Mouse (Mus musculus) layer of hippocampus, postnatal 36 days (tissue): ENCODE measurements at regions not wholly inside any gene's neighbourhood (a gene's known extent, or its start where the extent isn't known, plus 50 kb on each side); places are given as distances from the start of the nearest gene placed in this dataset.
"Not testable (repeated sequence)": the region's sequence is repeated elsewhere in the genome, so short reads cannot be mapped to it uniquely, and the experiment has no call there.

Experiments used
- DNase-seq, 2 experiments: peaks; one replicate each; pipeline ENCODE4 v3.0.0; 2022

DNA sequence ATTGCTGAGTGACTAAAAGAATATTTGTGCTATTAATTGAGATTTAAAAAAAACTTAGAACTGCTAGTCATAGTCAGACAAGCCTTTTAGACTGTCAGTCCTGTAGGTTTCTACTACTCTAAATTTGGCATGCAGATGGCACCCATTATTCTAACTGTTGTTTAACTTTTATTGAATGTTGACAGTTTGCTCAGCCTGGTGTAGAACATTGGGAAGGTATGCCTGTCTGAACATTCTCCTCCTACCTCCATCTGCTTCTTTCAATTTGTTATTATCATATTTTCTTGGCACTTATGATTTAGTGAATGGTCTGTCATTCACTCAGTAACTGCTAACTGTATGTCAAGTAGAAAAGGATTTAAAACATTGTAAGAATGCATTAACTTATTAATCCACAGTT is 130.9 kb downstream of the Gmnc start:
- DNase-seq, result peak in 1 of 2 experiments; percentile 6

DNA sequence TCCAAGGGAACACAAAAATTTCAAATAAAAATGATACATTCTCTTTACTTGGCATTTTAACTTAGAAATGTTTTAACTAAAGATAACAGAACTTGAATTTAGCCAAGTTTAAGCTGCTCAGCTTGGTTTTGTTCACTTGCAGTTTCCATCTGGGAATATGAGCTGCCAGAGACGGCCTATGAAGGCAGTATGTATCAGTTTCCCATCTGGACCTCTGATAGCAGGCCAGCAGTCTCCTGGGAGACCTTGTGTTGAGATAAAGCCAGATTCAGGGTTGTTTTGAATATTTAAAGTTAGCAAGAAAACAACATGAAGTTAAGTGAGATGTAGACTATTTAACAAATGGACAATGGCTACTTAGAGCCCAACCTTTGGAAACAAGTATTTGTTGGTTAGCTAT is 142.3 kb downstream of the Gmnc start:
- DNase-seq, result peak; percentile 20 to 24

DNA sequence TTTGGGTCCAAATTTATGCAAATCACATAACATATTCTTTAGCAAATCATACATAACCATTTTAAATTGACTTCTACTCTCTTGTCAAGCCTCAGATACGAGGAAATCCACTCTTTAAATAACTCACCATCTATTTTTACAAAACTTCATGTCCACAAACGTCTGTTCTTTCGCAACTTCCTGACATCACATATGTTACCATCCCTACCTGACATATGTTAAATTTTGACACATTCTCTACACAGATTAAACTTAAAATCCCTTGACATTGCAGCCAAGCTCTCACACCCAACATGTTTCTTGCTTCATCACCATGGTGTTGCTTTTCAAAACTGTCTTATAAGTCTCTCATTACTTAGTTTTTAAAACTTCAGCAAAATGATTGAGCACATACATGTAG is 164.4 kb downstream of the Gmnc start:
- no peak for DNase-seq

DNA sequence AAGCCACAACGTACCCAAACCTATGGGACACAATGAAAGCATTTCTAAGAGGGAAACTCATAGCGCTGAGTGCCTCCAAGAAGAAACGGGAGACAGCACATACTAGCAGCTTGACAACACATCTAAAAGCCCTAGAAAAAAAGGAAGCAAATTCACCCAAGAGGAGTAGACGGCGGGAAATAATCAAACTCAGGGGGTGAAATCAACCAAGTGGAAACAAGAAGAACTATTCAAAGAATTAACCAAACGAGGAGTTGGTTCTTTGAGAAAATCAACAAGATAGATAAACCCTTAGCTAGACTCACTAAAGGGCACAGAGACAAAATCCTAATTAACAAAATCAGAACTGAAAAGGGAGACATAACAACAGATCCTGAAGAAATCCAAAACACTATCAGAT is 180.3 kb downstream of the Gmnc start:
- DNase-seq, result not testable (repeated sequence)

DNA sequence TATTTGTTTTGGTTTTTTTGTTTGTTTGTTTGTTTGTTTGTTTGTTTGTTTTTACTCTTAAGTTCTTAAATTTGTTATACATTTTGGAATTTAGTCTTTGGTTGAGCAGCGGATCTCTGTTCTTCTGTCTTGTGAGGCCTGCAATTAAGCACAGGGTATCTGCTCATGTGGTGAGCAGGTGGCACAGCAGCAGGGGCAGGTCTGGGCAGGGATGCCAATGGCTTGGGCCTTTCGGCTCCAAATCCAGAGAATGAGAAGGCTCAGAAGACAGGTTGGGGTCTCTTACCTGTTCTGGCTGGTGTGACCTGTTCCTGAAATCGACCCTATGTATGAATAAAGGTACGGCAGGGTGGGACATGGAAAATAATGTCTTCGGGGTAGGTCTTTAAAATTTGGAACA is 186.0 kb downstream of the Gmnc start:
- DNase-seq, result no peak

DNA sequence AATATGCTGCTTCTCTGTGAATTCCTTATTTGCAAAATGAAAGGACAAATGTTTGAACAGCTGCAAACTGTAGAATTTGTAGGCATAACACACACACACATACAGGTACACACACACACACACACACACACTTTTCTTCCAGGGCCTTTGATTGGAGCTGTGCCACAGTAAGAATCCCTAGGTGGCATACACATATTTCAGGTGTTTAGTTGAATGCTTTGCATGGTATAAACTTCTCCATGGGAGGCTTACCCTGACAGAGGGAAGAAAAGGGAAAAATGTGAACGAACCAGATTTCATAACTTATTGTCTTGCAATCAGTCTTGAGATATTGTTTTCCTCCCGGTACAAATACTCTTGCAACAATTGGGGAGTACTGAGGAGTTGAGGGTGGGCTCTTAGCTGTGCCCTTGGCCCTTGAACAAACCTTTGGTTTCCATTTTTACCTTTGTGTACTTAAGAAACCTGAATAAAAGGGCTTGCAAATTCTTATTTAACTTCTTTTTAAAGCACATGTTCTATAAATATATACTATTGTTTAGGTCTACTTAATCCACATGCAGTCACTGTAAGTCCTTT is 204.3 kb downstream of the Gmnc start:
- DNase-seq, result no peak

DNA sequence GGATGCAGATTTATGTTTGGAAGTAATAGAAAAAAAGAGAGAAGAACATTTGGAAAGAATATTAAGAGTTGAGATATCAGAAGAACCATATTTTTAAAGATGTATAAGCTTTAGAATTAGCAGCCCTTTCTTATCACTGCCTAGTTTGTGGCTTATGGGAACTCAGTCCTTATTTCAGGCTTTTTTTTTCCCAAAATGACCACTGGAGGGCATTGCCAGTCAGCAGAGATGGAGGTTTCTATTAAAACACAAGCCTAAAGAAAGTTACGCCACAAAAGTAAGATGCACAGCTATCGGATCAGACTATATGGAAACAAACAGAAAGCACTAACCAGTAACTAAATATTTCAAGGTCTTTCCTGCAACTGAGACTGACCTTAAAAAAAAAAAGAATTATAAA is 200.8 kb downstream of the Il1rap start:
- no peak for DNase-seq
